Mouse (Mus musculus) hindbrain, embryonic 13.5 days (tissue): Measurements from ENCODE around the gene Muc3. TPM values are rescaled to one million over a fixed set of nuclear protein-coding genes. Genes with fewer than 3 reads are reported as not detected.

Experiments
- polyA plus RNA-seq: library from polyadenylated mRNA; unstranded; fragments of >200 nt; fragmentation: Nextera tagmentation; extraction: Ambion mirVana; gene quantifications from 2 replicates; pipeline ENCODE4 v1.2.1, GENCODE M21; 2015

Muc3 gene
- polyA plus RNA-seq, 1 experiment from 2014 or later = not detected

Other genes with a start within 250 kb of the Muc3 start
- gene Ift22, start 241.2 kb downstream of the Muc3 start, polyA plus RNA-seq = 118 and 125 TPM in 2 replicates
- 398 and 404 TPM in 2 replicates for gene Fis1, start 196.0 kb downstream of the Muc3 start, polyA plus RNA-seq
- 0.21 and 0.35 TPM in 2 replicates for gene Cldn15, start 182.7 kb downstream of the Muc3 start, polyA plus RNA-seq
- gene Plod3, start 162.3 kb downstream of the Muc3 start, polyA plus RNA-seq = 34.0 and 38.1 TPM in 2 replicates
- gene Znhit1, start 161.3 kb downstream of the Muc3 start, polyA plus RNA-seq = 107 and 109 TPM in 2 replicates
- 1.6 and 1.9 TPM in 2 replicates for gene Vgf, start 122.9 kb downstream of the Muc3 start, polyA plus RNA-seq
- 220 and 236 TPM in 2 replicates for gene Ap1s1, start 103.2 kb downstream of the Muc3 start, polyA plus RNA-seq
- 0.06 and 0.16 TPM in 2 replicates for gene Serpine1, start 77.1 kb downstream of the Muc3 start, polyA plus RNA-seq
- 2.4 and 2.8 TPM in 2 replicates for gene Trim56, start 33.1 kb downstream of the Muc3 start, polyA plus RNA-seq
- 0.12 and 0.13 TPM in 2 replicates for gene Muc3a, start 63.1 kb upstream of the Muc3 start, polyA plus RNA-seq
- gene Ache, start 138.2 kb upstream of the Muc3 start, polyA plus RNA-seq = 22.2 and 23.8 TPM in 2 replicates
- 12.9 and 14.1 TPM in 2 replicates for gene Ufsp1, start 145.3 kb upstream of the Muc3 start, polyA plus RNA-seq
- 105 and 113 TPM in 2 replicates for gene Srrt, start 158.4 kb upstream of the Muc3 start, polyA plus RNA-seq
- gene Trip6, start 165.1 kb upstream of the Muc3 start, polyA plus RNA-seq = 19.2 and 20.0 TPM in 2 replicates
- 25.8 and 27.4 TPM in 2 replicates for gene Slc12a9, start 184.3 kb upstream of the Muc3 start, polyA plus RNA-seq
- gene Ephb4, start 200.8 kb upstream of the Muc3 start, polyA plus RNA-seq = 9.2 and 9.4 TPM in 2 replicates